Mouse (Mus musculus): ENCODE measurements at regions not wholly inside any gene's neighbourhood (a gene's known extent, or its start where the extent isn't known, plus 50 kb on each side); places are given as distances from the start of the nearest gene placed in this dataset.

DNA sequence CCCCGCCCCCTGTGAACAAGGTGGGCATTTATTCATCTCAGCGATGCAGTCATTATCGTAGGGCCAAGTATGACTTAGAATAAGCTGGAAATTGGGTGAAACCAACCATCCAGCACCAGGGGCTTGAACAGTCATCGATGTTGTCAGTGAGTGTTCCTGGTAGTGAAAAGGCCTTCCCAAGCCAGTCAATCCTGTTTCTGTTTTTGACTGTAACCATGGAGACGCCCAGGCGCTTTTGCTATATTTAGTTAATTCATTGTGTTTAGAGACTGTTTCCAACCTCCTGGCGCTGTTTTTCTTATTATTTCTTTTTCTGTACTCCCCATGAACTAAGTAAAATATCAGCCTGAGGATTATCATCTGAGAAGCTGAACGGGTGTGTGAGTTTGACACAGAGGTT lies 113.4 kb downstream of the Dusp6 start:
- DNase-seq: no peak

DNA sequence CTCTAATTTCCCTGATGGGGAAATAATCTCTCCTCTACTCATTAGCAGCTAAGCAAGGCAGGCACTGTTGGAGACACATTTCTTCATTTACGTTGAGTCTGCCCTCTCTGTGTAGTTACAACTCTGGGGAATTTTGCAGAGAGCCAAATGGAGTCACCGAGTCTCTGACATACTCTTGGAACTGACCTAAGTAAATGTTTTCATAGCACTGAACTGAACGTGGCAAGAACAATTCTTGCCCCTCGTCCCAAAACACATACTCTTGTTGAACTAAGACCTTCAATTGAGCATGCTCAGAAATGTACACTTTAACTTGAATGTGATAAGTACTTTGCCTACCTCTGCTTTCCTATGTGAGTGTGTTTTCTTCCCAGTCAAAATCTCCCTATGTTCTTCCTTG lies 114.5 kb downstream of the Dusp6 start:
- DNase-seq: no peak

- DNase-seq: no peak
Measured at GRCm38 (mm10) chr10:99379156-99379555, 116.1 kb downstream of the Dusp6 start.

DNA sequence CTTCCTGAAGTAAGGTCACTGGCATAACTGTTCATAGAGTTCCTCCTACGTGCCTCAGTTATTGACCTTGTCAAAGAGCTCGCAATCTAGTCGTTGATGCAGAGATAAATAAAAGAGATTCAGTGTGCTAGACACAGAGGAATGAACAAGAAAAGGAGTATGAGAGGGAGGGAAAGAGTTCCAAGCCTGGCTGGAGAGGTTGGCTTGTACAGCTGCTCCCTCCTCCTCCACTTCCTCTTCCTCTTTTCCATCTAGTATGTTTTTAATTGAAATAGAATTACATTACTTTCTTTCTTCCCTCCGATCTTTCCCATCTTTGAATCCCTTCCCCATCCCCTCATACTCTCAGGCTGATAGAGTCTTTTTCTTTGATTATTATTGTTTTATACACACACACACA lies 117.1 kb downstream of the Dusp6 start:
- DNase-seq: no peak

DNA sequence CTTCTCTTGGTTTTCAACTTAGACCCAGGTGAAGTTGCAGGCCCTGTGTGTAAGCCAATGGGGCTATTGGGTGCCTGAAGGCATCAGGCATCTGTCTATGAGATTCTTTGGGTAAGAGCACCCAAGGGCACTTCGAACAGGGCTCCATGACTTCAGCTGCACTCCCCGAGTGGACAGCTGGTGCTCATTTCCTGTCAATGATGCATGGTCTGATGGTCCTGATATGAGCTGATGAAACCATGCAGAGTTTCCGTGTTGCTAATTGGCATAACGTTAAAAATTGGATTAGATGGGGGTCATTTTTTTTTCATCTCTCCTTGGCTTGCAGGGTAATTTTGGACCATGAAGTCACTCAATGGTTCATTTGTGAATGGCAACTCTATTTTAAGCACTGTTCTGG lies 120.0 kb downstream of the Dusp6 start:
- no peak for DNase-seq

DNA sequence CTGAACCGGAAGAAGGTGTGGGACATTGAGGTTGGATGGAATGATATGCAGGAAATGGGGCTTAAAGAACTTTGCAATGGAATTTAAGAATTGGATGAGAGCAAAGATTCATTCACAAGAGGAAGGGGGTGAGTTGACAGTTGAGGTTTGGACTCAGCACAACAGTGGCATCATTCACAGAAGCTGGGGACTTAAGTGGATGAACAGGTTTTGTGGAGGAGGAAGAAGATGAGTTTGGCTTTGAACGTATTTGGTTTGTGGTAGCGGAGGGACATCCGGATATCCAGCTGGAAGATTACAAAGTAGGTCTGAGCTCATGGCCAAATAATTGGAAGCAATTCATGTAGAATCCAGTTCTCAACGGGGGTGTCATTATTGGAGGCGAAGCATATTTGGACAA lies 121.3 kb downstream of the Dusp6 start:
- DNase-seq: no peak

- DNase-seq: no peak
Measured at GRCm38 (mm10) chr10:99384851-99385250, 121.8 kb downstream of the Dusp6 start.

DNA sequence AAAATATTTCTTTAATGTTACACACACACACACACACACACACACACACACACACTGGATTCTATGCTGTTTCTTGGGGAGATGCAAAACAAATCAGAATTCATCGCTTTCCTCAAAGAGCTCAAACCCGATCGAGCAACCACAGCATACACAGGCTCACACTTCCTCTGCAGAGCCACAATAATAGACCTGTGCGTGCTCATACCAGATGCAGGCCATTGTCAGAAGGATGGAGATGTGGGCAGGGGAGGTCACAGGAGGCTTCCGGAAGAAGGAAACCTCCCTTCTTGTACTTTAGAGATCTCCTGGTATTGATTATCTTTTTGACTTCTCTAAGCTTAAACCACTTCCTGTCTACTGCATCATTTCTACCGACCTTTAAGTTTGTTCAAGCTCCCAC lies 122.8 kb downstream of the Dusp6 start:
- DNase-seq: no peak

GRCm38 (mm10) chr10:99388526-99388925 lies 125.5 kb downstream of the Dusp6 start:
- no peak for DNase-seq

DNA sequence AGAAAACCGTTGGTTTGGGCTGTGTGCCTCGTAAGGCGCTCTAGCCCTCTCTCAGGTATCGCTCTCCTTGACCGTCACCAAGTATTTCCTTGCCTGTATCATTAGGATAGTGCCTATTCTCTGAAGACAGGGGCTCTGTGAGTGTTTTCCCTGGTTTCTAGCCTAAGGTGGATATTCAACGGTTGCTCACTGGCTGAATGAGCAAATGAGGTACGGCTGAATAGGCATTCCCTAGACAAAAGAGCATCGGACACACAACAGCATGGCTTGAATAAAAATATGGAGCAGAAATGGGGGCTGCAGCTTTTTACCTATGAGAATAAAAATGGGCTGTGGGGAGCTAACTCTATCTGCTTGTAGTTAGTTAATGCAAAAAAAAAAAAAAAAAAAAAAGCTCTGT lies 126.0 kb downstream of the Dusp6 start:
- DNase-seq: no peak

GRCm38 (mm10) chr10:99390609-99391183 lies 127.7 kb downstream of the Dusp6 start:
- no peak for DNase-seq

DNA sequence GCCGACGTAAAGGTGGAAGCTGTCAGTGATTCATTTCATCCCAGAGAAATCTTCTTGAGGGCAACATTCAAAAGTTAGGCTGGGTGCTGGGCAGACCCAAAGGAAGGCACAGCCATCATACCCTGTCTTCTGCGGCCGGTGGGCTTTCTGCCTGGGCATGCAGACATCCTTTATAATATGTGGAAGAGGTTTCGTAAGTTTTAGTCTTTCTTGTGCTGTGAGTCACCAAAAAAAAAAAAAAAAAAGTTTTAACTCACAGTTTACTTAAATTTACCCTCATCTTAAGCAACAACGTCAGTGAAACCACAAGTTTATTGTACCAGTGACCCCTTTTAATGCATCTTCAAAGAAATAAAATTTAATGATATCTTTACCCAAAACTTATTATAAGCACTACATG lies 128.7 kb downstream of the Dusp6 start:
- no peak for DNase-seq

- no peak for DNase-seq
Measured at GRCm38 (mm10) chr10:99392979-99393378, 129.9 kb downstream of the Dusp6 start.

DNA sequence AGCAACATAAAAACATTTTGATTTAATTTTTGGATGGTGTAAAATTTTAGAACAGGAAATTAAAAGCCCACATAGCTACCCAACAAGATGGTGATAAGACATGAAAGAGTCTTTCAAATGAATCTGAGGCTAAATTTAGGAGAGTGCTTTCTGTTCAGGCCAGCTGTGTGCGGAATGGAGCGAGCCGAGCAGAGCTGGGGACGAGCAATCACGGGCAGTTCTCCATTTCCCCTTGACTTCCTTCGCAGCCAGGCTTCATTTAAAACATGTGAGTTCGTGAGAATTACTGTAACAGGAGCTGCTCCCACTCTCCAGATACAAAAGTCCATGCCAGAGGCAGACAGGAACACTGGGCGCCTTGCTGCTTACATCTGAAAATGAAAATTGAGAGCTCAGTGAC lies 130.5 kb downstream of the Dusp6 start:
- peak; percentile 40 for DNase-seq

DNA sequence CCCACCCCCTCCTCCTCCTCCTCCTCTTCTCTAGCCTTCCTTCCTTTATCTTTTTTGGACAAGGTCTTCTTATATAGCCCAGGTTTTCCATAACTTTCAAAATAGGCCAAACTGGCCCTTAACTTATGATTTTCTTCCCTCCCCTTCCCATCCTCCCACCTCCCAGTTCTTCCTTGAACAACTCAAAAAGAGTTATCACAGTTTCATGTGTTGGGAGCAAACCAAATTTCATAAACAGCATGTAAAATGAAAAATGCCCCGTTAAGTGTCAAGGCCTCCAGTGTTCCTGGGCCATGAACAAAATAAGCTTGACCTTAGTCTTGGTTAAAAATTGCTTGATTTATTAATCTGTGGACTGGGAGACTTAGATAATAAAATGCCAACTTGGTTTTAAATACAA lies 132.4 kb downstream of the Dusp6 start:
- no peak for DNase-seq

DNA sequence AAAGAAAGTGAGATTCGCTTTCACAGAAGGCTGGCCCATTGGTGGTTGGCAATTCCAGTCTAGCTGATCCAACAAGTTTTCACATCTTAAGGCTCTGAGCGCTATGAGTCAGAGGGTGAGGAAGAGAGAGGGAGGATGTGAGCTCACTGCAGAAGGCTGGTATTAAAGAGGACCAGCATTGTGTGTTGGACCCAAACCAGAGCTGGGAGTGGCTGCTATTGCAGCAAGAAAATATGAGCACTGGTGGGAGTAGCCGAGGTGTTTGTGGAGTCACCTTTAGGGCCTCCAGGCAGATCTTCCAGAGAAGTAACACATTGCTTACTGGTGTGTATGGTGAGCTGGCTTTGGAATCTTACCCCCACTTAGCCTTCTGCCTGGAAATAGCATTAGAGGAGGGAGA lies 133.6 kb downstream of the Dusp6 start:
- no peak for DNase-seq

GRCm38 (mm10) chr10:99400076-99400475 lies 137.0 kb downstream of the Dusp6 start:
- no peak for DNase-seq

- DNase-seq: no peak
Measured at GRCm38 (mm10) chr10:99406764-99407163, 143.7 kb downstream of the Dusp6 start.

GRCm38 (mm10) chr10:99408786-99409185 lies 145.8 kb downstream of the Dusp6 start:
- DNase-seq: no peak

- DNase-seq: no peak
Measured at GRCm38 (mm10) chr10:99409744-99410143, 146.7 kb downstream of the Dusp6 start.

DNA sequence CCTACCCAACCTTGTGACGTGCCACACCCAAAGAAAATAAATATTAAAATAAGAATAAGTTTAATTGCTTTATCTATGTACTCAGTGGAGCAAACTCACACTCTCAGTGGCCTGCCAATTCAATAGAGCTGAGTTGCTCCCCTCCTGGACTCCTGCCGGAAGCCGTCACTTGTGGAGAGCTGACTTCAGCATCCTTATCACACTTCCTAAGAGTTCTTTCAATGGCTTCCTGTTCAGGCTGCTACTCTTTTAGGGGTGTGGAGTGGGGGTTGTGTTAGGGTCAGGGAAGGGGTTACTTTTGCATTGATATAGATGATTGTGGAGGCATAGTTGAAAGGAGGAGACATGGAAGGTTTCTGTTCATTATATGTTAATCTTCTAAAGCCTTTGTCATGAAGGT lies 147.7 kb downstream of the Dusp6 start:
- no peak for DNase-seq

GRCm38 (mm10) chr10:99413455-99413854 lies 150.4 kb downstream of the Dusp6 start:
- no peak for DNase-seq

GRCm38 (mm10) chr10:99416271-99416670 lies 153.2 kb downstream of the Dusp6 start:
- no peak for DNase-seq

DNA sequence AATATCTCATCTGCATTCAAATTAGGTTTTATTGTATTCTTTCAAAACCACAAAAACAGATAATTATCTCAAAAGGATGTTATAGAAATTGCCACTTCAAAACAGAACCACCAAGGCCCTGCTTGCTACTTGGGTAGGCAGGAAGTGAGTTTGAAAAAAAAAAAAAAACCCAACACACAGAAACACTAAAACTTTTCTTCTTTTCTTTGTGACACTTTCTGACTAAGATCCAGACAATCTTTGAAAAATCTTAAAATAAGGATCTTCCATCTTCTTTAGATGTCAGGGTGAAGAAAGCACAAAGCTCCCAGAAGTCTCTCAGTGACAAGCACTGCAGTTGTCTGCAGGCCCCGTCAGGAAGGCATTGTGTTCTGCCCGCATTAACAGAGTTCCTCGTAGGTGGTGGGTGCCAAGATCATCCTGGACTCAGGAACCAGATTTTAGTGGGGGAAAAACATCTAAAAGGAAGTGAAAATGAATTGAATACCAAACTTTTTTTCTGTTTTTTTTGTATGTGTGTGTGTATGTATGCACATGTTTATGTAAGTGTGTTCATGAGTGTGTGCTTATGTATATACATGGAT lies 154.0 kb downstream of the Dusp6 start:
- DNase-seq: no peak

- no peak for DNase-seq
Measured at GRCm38 (mm10) chr10:99417591-99417990, 154.6 kb downstream of the Dusp6 start.
